Mouse (Mus musculus) 3134 (cell line): ENCODE data around the gene Tjp2.
A peak's percentile ranks its signal among the peaks of the same experiment; 100 is the strongest.
"Not testable (repeated sequence)": the region's sequence is repeated elsewhere in the genome, so short reads cannot be mapped to it uniquely, and the experiment has no call there.

Experiments
- DNase-seq: peaks from one replicate; pipeline ENCODE4 v3.0.0-alpha.2; 2011; ENCODE audit warnings: low spot score; ENCODE audit not compliant: insufficient read length; ENCODE audit errors: extremely low read depth

Tjp2 gene

GRCm38 (mm10) chr19:24187358-24187757, 37.5 kb downstream of the Tjp2 start:
- not testable (repeated sequence) for DNase-seq

- no peak for DNase-seq
These were observed 41.1 kb downstream of the Tjp2 start for GRCm38 (mm10) chr19:24183680-24184235.

- no peak for DNase-seq
These were observed 44.4 kb downstream of the Tjp2 start for GRCm38 (mm10) chr19:24180415-24180814.

- no peak for DNase-seq
These were observed 46.7 kb downstream of the Tjp2 start for GRCm38 (mm10) chr19:24178086-24178485.

- no peak for DNase-seq
These were observed 48.1 kb downstream of the Tjp2 start for GRCm38 (mm10) chr19:24176692-24177091.

- DNase-seq, result peak; percentile 39
These were observed 49.9 kb downstream of the Tjp2 start for GRCm38 (mm10) chr19:24174896-24175295.

GRCm38 (mm10) chr19:24173608-24174523, 51.0 kb downstream of the Tjp2 start:
- DNase-seq, result peak; percentile 95

- peak; percentile 38 for DNase-seq
These were observed 51.8 kb downstream of the Tjp2 start for GRCm38 (mm10) chr19:24173020-24173419.

GRCm38 (mm10) chr19:24168531-24168930, 56.3 kb downstream of the Tjp2 start:
- no peak for DNase-seq

GRCm38 (mm10) chr19:24166516-24167091, 58.2 kb downstream of the Tjp2 start:
- peak; percentile 79 for DNase-seq

- no peak for DNase-seq
These were observed 60.9 kb downstream of the Tjp2 start for GRCm38 (mm10) chr19:24163974-24164373.

- no peak for DNase-seq
These were observed 64.4 kb downstream of the Tjp2 start for GRCm38 (mm10) chr19:24160460-24160859.

- no peak for DNase-seq
These were observed 65.1 kb downstream of the Tjp2 start for GRCm38 (mm10) chr19:24159751-24160150.

- no peak for DNase-seq
These were observed 65.5 kb downstream of the Tjp2 start for GRCm38 (mm10) chr19:24159334-24159733.

GRCm38 (mm10) chr19:24156067-24156455, 68.8 kb downstream of the Tjp2 start:
- no peak for DNase-seq

GRCm38 (mm10) chr19:24155395-24156066, 69.3 kb downstream of the Tjp2 start:
- DNase-seq, result no peak

GRCm38 (mm10) chr19:24153266-24154023, 71.4 kb downstream of the Tjp2 start:
- DNase-seq, result no peak

GRCm38 (mm10) chr19:24144009-24144408, 80.8 kb downstream of the Tjp2 start:
- no peak for DNase-seq

- no peak for DNase-seq
These were observed 82.2 kb downstream of the Tjp2 start for GRCm38 (mm10) chr19:24142621-24143061.

GRCm38 (mm10) chr19:24140298-24140697, 84.5 kb downstream of the Tjp2 start:
- no peak for DNase-seq
